Mouse (Mus musculus): ENCODE results near the gene Tnfrsf22.

Tnfrsf22 gene

GRCm38 (mm10) chr7:143629501-143629900, 20.0 kb downstream of the Tnfrsf22 start:
- DNase-seq = peak in 1 of 2 experiments; percentile 14

- peak in 1 of 2 experiments; percentile 23 for DNase-seq
Measured at GRCm38 (mm10) chr7:143628540-143628939, 20.9 kb downstream of the Tnfrsf22 start, which contains the start of gene Tnfrsf26. Gene Tnfrsf26 (minus strand): TSS chr7:143628722.

- DNase-seq = peak; percentile 44 to 50
Measured at GRCm38 (mm10) chr7:143627555-143628286, 21.7 kb downstream of the Tnfrsf22 start.

- no peak for DNase-seq
Measured at GRCm38 (mm10) chr7:143626178-143626577, 23.3 kb downstream of the Tnfrsf22 start.

- no peak for DNase-seq
Measured at GRCm38 (mm10) chr7:143625151-143625550, 24.3 kb downstream of the Tnfrsf22 start.

- DNase-seq = no peak
Measured at GRCm38 (mm10) chr7:143624561-143624960, 24.9 kb downstream of the Tnfrsf22 start.

GRCm38 (mm10) chr7:143620951-143621350, 28.5 kb downstream of the Tnfrsf22 start:
- no peak for DNase-seq

- DNase-seq = no peak
Measured at GRCm38 (mm10) chr7:143614404-143615135, 34.9 kb downstream of the Tnfrsf22 start.

- peak; percentile 49 to 54 for DNase-seq
Measured at GRCm38 (mm10) chr7:143612215-143612614, 37.2 kb downstream of the Tnfrsf22 start.

- DNase-seq = no peak
Measured at GRCm38 (mm10) chr7:143605321-143605720, 44.1 kb downstream of the Tnfrsf22 start.

- no peak for DNase-seq
Measured at GRCm38 (mm10) chr7:143604889-143605288, 44.6 kb downstream of the Tnfrsf22 start.

- DNase-seq = peak; percentile 21 to 35
Measured at GRCm38 (mm10) chr7:143601705-143602104, 47.8 kb downstream of the Tnfrsf22 start.

GRCm38 (mm10) chr7:143600231-143600740, 49.2 kb downstream of the Tnfrsf22 start:
- DNase-seq = no peak

GRCm38 (mm10) chr7:143599428-143600230, 49.8 kb downstream of the Tnfrsf22 start, which contains the start of gene Cars:
Gene Cars (minus strand): TSS chr7:143600090.
- DNase-seq = peak; percentile 97

GRCm38 (mm10) chr7:143594865-143595264, 54.6 kb downstream of the Tnfrsf22 start:
- no peak for DNase-seq

- DNase-seq = no peak
Measured at GRCm38 (mm10) chr7:143592255-143592654, 57.2 kb downstream of the Tnfrsf22 start.

GRCm38 (mm10) chr7:143588006-143588405, 61.5 kb downstream of the Tnfrsf22 start:
- no peak for DNase-seq

- DNase-seq = no peak
Measured at GRCm38 (mm10) chr7:143587586-143587985, 61.9 kb downstream of the Tnfrsf22 start.

All from B cell, adult 2 months (primary cell).